Comparison of ENCODE assay signal across 10 mouse cellular contexts in genomic region chr5:103772252-103772651, GRCm38 (mm10).
DNase-seq lines count a peak whose midpoint lies in the region; ATAC-seq lines count a peak whose summit lies in the region.
"Had no signal": no experiment of that assay in that cellular context is flagged by ENCODE, and none has a peak within 500 bp of the region (broad histone marks: within the 10 kb centered on the region; RNA-seq: fewer than 3 reads in every experiment).

No protein-coding gene starts in this region.

- no peaks in the 10 kb centered on the region for H3K27me3 ChIP-seq in kidney, embryonic 14.5 days (ENCODE audit: control insufficient read depth, insufficient read depth, low read length)
- H3K27me3 ChIP-seq in embryonic facial prominence, embryonic 15.5 days: no peaks in the 10 kb centered on the region
- H3K27me3 ChIP-seq in limb, embryonic 11.5 days (ENCODE audit: control insufficient read depth, insufficient read depth, low read length): no peaks in the 10 kb centered on the region
- H3K27me3 ChIP-seq in neural tube, embryonic 15.5 days (replicated peaks): no peaks in the 10 kb centered on the region

- WGBS in kidney, embryonic 14.5 days: 11% methylated on average over 4 of the region's 4 CpGs
- WGBS in embryonic facial prominence, embryonic 15.5 days: 20% methylated on average over 4 of the region's 4 CpGs
- 24% methylated on average over 4 of the region's 4 CpGs for WGBS in limb, embryonic 11.5 days
- WGBS in neural tube, embryonic 15.5 days: 6% methylated on average over 4 of the region's 4 CpGs

- DNase-seq in kidney, postnatal 36 days: no peak
- DNase-seq in limb, embryonic 11.5 days (ENCODE audit: low spot score): no peak
- no peak for DNase-seq in lung, postnatal 36 days
- no peak for DNase-seq in layer of hippocampus, adult 9-11 months
- DNase-seq: lung, adult 2 months had no signal

- no peak; the same call in 1 of the 2 replicates for ATAC-seq in kidney, embryonic 14.5 days (ENCODE audit: low FRiP score, low TSS enrichment)
- ATAC-seq in embryonic facial prominence, embryonic 15.5 days (ENCODE audit: insufficient number of reproducible peaks, low FRiP score, low TSS enrichment, low read depth): no peak
- ATAC-seq in limb, embryonic 11.5 days (ENCODE audit: insufficient number of reproducible peaks, low FRiP score, low TSS enrichment, low read depth): no peak
- no peak for ATAC-seq in neural tube, embryonic 15.5 days (ENCODE audit: low FRiP score)
- ATAC-seq in cerebellum, adult (ENCODE audit: insufficient number of reproducible peaks, low FRiP score, low TSS enrichment): no peak

- H3K4me3 ChIP-seq in kidney, embryonic 14.5 days (ENCODE audit: low read length): no peak overlapping the region
- no peak overlapping the region for H3K4me3 ChIP-seq in embryonic facial prominence, embryonic 15.5 days (replicated peaks)
- H3K4me3 ChIP-seq in limb, embryonic 11.5 days (ENCODE audit: low read depth, low read length): no peak overlapping the region
- no peak overlapping the region for H3K4me3 ChIP-seq in neural tube, embryonic 15.5 days (replicated peaks)
- H3K4me3 ChIP-seq: erythroblast, embryonic 14.5 days had no signal

- peak overlapping the region; percentile 45; the same call in 1 of the 2 replicates for H3K9ac ChIP-seq in kidney, embryonic 14.5 days (ENCODE audit: low read depth, low read length)
- no peak overlapping the region for H3K9ac ChIP-seq in embryonic facial prominence, embryonic 15.5 days
- H3K9ac ChIP-seq in limb, embryonic 11.5 days (ENCODE audit: low read length): no peak overlapping the region
- H3K9ac ChIP-seq in neural tube, embryonic 15.5 days (replicated peaks): no peak overlapping the region

- peaks cover 3% of the 10 kb centered on the region; the same call in 1 of the 2 replicates for H3K9me3 ChIP-seq in kidney, embryonic 14.5 days (ENCODE audit: control insufficient read depth, low read length)
- no peaks in the 10 kb centered on the region for H3K9me3 ChIP-seq in embryonic facial prominence, embryonic 15.5 days (replicated peaks)
- no peaks in the 10 kb centered on the region for H3K9me3 ChIP-seq in limb, embryonic 11.5 days (ENCODE audit: control insufficient read depth, low read length)
- no peaks in the 10 kb centered on the region for H3K9me3 ChIP-seq in neural tube, embryonic 15.5 days (replicated peaks)

- H3K36me3 ChIP-seq in kidney, embryonic 14.5 days (ENCODE audit: control insufficient read depth, insufficient read depth, low read length): no peaks in the 10 kb centered on the region
- no peaks in the 10 kb centered on the region for H3K36me3 ChIP-seq in embryonic facial prominence, embryonic 15.5 days
- H3K36me3 ChIP-seq in limb, embryonic 11.5 days (ENCODE audit: control insufficient read depth, insufficient read depth, low read length): no peaks in the 10 kb centered on the region
- H3K36me3 ChIP-seq in neural tube, embryonic 15.5 days: no peaks in the 10 kb centered on the region

- peak overlapping the region; percentile 76; the same call in 1 of the 2 replicates for H3K27ac ChIP-seq in kidney, embryonic 14.5 days (ENCODE audit: low read depth, low read length)
- H3K27ac ChIP-seq in embryonic facial prominence, embryonic 15.5 days (replicated peaks): peak overlapping the region; percentile 67
- H3K27ac ChIP-seq in limb, embryonic 11.5 days (replicated peaks; ENCODE audit: low read depth, low read length): peak overlapping the region; percentile 89
- H3K27ac ChIP-seq in neural tube, embryonic 15.5 days (replicated peaks): peak overlapping the region; percentile 75; the same call in 1 of the 2 replicates

- peak overlapping the region; percentile 24 for H3K4me2 ChIP-seq in kidney, embryonic 14.5 days (replicated peaks; ENCODE audit: low read depth, low read length)
- no peak overlapping the region for H3K4me2 ChIP-seq in embryonic facial prominence, embryonic 15.5 days (replicated peaks)
- H3K4me2 ChIP-seq in limb, embryonic 11.5 days (ENCODE audit: low read depth, severe bottlenecking): no peak overlapping the region; the same call in 1 of the 2 replicates
- H3K4me2 ChIP-seq in neural tube, embryonic 15.5 days: peak overlapping the region; percentile 44

- H3K4me1 ChIP-seq in kidney, embryonic 14.5 days (ENCODE audit: control insufficient read depth, insufficient read depth, low read length): peaks cover 58% of the 10 kb centered on the region
- peaks cover 31% of the 10 kb centered on the region for H3K4me1 ChIP-seq in embryonic facial prominence, embryonic 15.5 days
- peaks cover 25% of the 10 kb centered on the region for H3K4me1 ChIP-seq in limb, embryonic 11.5 days (ENCODE audit: control insufficient read depth, insufficient read depth, low read length)
- peaks cover 28% of the 10 kb centered on the region for H3K4me1 ChIP-seq in neural tube, embryonic 15.5 days

Comparison
In these comparisons a context has a peak if more than half of its experiments do, and no peak if none do; other contexts are left out.
1. H3K4me2 ChIP-seq: peak in kidney, embryonic 14.5 days (single experiment) and neural tube, embryonic 15.5 days (single experiment); none in embryonic facial prominence, embryonic 15.5 days (single experiment) and limb, embryonic 11.5 days (single experiment).
2. Peak in every context shown above with its lines, with median percentiles within 50 percentile points of each other: H3K27ac ChIP-seq.